Mouse (Mus musculus): ENCODE results near the gene Olfr699.
"Not testable (repeated sequence)": the region's sequence is repeated elsewhere in the genome, so short reads cannot be mapped to it uniquely, and the experiment has no call there.

The Olfr699 gene

GRCm38 (mm10) chr7:106793098-106793497, at the start of gene Olfr699:
Gene Olfr699 (minus strand): TSS chr7:106793198.
- no peak for DNase-seq (ENCODE audit: low read depth, low spot score)

GRCm38 (mm10) chr7:106833793-106834192, 40.8 kb upstream of the Olfr699 start, which contains the start of gene Olfr702:
Gene Olfr702 (minus strand): TSS chr7:106833893.
- DNase-seq (ENCODE audit: low read depth, low spot score) = no peak

DNA sequence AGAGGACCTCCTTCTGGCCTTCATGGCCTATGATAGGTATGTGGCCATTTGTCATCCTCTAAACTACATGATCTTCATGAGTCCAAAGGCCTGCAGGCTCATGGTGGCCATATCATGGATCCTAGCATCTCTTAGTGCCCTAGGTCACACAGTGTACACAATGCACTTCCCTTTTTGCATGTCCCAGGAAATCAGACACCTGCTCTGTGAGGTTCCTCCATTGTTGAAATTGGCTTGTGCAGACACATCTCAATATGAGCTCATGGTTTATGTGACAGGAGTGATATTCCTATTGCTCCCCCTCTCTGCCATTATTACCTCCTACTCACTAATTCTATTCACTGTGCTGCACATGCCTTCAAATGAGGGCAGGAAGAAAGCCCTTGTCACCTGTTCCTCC, 25.4 kb upstream of the Olfr699 start:
- DNase-seq (ENCODE audit: low read depth, low spot score) = no peak

- DNase-seq (ENCODE audit: low read depth, low spot score) = peak; percentile 0
Measured at GRCm38 (mm10) chr7:106815775-106816174, 22.8 kb upstream of the Olfr699 start.

- no peak for DNase-seq (ENCODE audit: low read depth, low spot score)
Measured at GRCm38 (mm10) chr7:106813829-106814228, 20.8 kb upstream of the Olfr699 start, which contains the start of gene Olfr701. Gene Olfr701 (plus strand): TSS chr7:106814129.

DNA sequence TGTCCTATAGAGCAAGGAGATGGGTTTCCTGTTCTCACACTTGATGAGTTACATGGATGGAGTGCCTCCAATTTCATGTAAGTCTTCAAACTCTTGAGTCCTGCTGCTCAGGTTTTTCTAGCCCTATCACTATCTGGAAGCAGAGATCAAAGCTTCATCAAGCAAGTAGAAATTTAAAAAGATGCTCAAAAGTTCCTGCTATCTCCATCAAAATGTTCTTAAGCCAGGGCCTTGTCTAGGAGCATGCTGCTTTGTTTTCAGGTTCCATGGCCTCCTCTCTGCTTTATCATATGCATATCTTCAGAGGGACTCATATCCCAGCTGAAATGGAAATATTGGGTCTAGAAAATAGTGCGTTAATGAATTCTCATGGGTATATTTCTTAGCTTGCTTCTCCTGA, 15.7 kb upstream of the Olfr699 start, which contains the start of gene Olfr700:
Olfr700 (minus strand) TSS at position 101 of the 400 bp plus-strand sequence.
- no peak for DNase-seq (ENCODE audit: low read depth, low spot score)

- DNase-seq (ENCODE audit: low read depth, low spot score) = no peak
Measured at GRCm38 (mm10) chr7:106788330-106788729, 4.7 kb downstream of the Olfr699 start.

GRCm38 (mm10) chr7:106761008-106761407, 32.0 kb downstream of the Olfr699 start:
- not testable (repeated sequence) for DNase-seq (ENCODE audit: low read depth, low spot score)

GRCm38 (mm10) chr7:106758800-106759199, 34.2 kb downstream of the Olfr699 start:
- DNase-seq (ENCODE audit: low read depth, low spot score) = no peak

- DNase-seq (ENCODE audit: low read depth, low spot score) = no peak
Measured at GRCm38 (mm10) chr7:106755297-106755696, 37.7 kb downstream of the Olfr699 start, which contains the start of gene Olfr698. Gene Olfr698 (minus strand): TSS chr7:106755397.

DNA sequence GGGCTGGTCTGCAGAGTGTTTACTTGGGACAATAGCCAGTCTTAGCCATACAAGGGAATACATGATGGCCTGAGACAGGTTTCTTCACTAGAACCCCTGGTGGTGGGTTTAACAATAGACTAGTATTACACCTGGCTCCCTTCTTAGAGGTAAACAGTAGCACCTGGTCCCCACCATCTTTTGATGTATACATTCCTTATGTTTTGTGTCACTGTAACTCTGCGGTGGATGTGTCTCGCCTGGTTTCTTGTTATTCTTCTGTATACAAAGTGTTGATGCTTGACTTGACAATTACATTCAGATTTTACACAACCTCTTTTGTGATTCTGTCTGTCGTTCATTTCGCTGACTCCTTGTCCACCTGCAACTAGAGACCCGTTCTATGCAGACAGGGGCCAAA, 47.2 kb downstream of the Olfr699 start:
- DNase-seq (ENCODE audit: low read depth, low spot score) = no peak

- no peak for DNase-seq (ENCODE audit: low read depth, low spot score)
Measured at GRCm38 (mm10) chr7:106742343-106742742, 50.7 kb downstream of the Olfr699 start, which contains the start of gene Olfr697. Gene Olfr697 (minus strand): TSS chr7:106742443.
